Mouse (Mus musculus) intestine, embryonic 15.5 days (tissue): Measurements from ENCODE around the gene 4930451I11Rik. TPM values are rescaled to one million over a fixed set of nuclear protein-coding genes. Genes with fewer than 3 reads are reported as not detected.
A peak's percentile ranks its signal among the peaks of the same experiment; 100 is the strongest.

Experiments used
- ATAC-seq: fragments of 200-750 bp; cut with Nextera tagmentation; 2 replicates; pipeline ENCODE4 v1.8.0; 2017; ENCODE audit warnings: moderate TSS enrichment, moderate library complexity
- H3K27ac ChIP-seq: fragments of 300-500 bp; sonication (generic); 2 replicates; pipeline ENCODE4 v1.5.1; 2015; ENCODE audit warnings: mild to moderate bottlenecking, inconsistent platforms
- H3K27me3 ChIP-seq: fragments of 300-500 bp; sonication (generic); replicated peaks from 2 replicates; pipeline ENCODE4 v1.6.1; 2015; ENCODE audit warnings: inconsistent platforms
- H3K36me3 ChIP-seq: fragments of 300-500 bp; sonication (generic); 2 replicates; pipeline ENCODE4 v1.6.1; 2015; ENCODE audit warnings: inconsistent platforms
- H3K4me1 ChIP-seq: fragments of 300-500 bp; sonication (generic); replicated peaks from 2 replicates; pipeline ENCODE4 v1.6.1; 2015; ENCODE audit warnings: inconsistent platforms
- H3K4me2 ChIP-seq: fragments of 300-500 bp; sonication (generic); replicated peaks from 2 replicates; pipeline ENCODE4 v1.6.1; 2015; ENCODE audit warnings: mild to moderate bottlenecking, inconsistent platforms
- H3K4me3 ChIP-seq: fragments of 300-500 bp; sonication (generic); replicated peaks from 2 replicates; pipeline ENCODE4 v1.5.1; 2015; ENCODE audit warnings: inconsistent platforms
- H3K9ac ChIP-seq: fragments of 300-500 bp; sonication (generic); 2 replicates; pipeline ENCODE4 v1.6.1; 2015; ENCODE audit warnings: inconsistent platforms
- H3K9me3 ChIP-seq: fragments of 300-500 bp; sonication (generic); 2 replicates; pipeline ENCODE4 v1.6.1; 2016; ENCODE audit warnings: inconsistent platforms
- WGBS: fragments of 180-500 bp; shearing (Covaris S2); methylation state at CpG from one replicate; pipeline ENCODE4 v1.1.7; 2015; 5-methylcytosine and 5-hydroxymethylcytosine counted together
- polyA plus RNA-seq: library from polyadenylated mRNA; unstranded; fragments of >200 nt; fragmentation: Nextera tagmentation; extraction: Ambion mirVana; gene quantifications from 2 replicates; pipeline ENCODE4 v1.2.1, GENCODE M21; 2015

4930451I11Rik gene
- polyA plus RNA-seq, 1 experiment from 2014 or later, result not detected

GRCm38 (mm10) chr7:126825952-126826351 is 5.5 kb downstream of the 4930451I11Rik start:
- no peak overlapping the region for H3K4me2 ChIP-seq
- H3K4me3 ChIP-seq, result no peak overlapping the region
- H3K27me3 ChIP-seq, result peaks cover 32% of the 10 kb centered on the region
- peaks cover 5% of the 10 kb centered on the region; the same call in 1 of the 2 replicates for H3K4me1 ChIP-seq
- no peaks in the 10 kb centered on the region for H3K36me3 ChIP-seq
- 68% methylated on average over 5 of the region's 5 CpGs for WGBS
- no peak overlapping the region for H3K9ac ChIP-seq
- no peak overlapping the region for H3K27ac ChIP-seq
- no peaks in the 10 kb centered on the region for H3K9me3 ChIP-seq
- ATAC-seq, result no peak

DNA sequence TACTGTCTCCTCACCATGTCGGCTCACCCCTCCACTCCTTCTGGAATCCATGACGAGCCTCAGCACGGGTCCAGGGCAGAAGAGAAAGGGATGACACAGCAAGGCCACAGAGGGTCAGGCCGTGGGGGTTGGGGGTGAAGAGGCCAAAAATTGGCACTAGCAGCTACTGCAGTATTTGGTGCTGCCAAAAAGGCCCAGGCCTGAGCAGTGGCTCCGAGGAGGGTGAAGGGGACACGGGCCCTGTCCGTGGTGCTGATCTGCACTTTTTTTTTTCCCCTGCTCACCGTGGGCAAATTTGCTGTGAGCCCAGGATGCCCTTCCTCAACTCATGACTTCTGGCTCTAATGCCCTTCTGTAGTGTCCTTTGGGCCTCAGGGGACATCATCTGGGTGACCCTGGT is 6.0 kb downstream of the 4930451I11Rik start:
- Histone ChIP-seq H3K9ac (no peak overlapping the region), H3K27me3 (peaks cover 32% of the 10 kb centered on the region), H3K4me3 (no peak overlapping the region), H3K9me3 (no peaks in the 10 kb centered on the region), H3K4me2 (no peak overlapping the region), H3K27ac (no peak overlapping the region), H3K36me3 (no peaks in the 10 kb centered on the region), H3K4me1 (peaks cover 5% of the 10 kb centered on the region; the same call in 1 of the 2 replicates)
- 19% methylated on average over 8 of the region's 8 CpGs for WGBS
- ATAC-seq, result no peak

GRCm38 (mm10) chr7:126823940-126824339 is 7.5 kb downstream of the 4930451I11Rik start:
- H3K27me3 ChIP-seq, result peaks cover 32% of the 10 kb centered on the region
- no peak overlapping the region for H3K4me2 ChIP-seq
- H3K27ac ChIP-seq, result no peak overlapping the region
- H3K9ac ChIP-seq, result no peak overlapping the region
- H3K36me3 ChIP-seq, result no peaks in the 10 kb centered on the region
- no peak for ATAC-seq
- 13% methylated on average over 10 of the region's 10 CpGs for WGBS
- H3K9me3 ChIP-seq, result no peaks in the 10 kb centered on the region
- H3K4me1 ChIP-seq, result peaks cover 5% of the 10 kb centered on the region; the same call in 1 of the 2 replicates
- H3K4me3 ChIP-seq, result no peak overlapping the region

DNA sequence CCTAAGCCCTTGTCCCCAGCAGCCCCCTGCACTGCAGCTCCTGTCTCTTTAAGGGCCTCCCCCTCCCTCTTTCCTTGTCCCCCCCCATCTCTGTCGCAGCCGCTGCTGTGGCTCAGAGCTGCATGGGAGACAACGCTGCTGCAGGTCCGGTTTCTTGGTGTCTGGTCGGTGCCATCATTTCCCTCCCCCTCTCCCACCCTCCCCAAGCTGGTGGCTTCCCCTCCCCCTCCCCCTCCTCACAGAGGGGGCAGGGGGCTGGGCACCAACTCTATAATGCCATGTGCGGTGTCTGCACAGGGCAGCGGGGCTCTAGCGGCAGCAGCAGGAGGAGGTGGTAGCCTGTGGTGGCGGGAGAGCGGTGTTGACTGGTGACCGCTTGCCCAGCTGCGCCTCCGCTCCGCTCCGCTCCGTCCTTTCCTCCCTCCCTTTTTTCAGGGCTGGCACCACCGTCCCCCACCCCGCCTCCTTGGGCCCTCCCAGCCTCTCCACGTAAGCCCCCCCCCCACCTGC is 8.2 kb downstream of the 4930451I11Rik start:
- H3K9me3 ChIP-seq, result no peaks in the 10 kb centered on the region
- peak overlapping the region; percentile 21; the same call in 1 of the 2 replicates for H3K4me3 ChIP-seq
- peak overlapping the region; percentile 58 for H3K4me2 ChIP-seq
- 2% methylated on average over 16 of the region's 19 CpGs for WGBS
- 0 out of 2 replicates have a peak overlapping the region, but pooled peaks have one; percentile 38 for H3K9ac ChIP-seq
- ATAC-seq, result peak; percentile 58; the same call in 1 of the 2 replicates
- peaks cover 32% of the 10 kb centered on the region for H3K27me3 ChIP-seq
- no peak overlapping the region for H3K27ac ChIP-seq
- H3K4me1 ChIP-seq, result peaks cover 5% of the 10 kb centered on the region; the same call in 1 of the 2 replicates
- H3K36me3 ChIP-seq, result no peaks in the 10 kb centered on the region

GRCm38 (mm10) chr7:126822741-126823140 is 8.7 kb downstream of the 4930451I11Rik start:
- 19% methylated on average over 9 of the region's 9 CpGs for WGBS
- peaks cover 5% of the 10 kb centered on the region; the same call in 1 of the 2 replicates for H3K4me1 ChIP-seq
- no peak overlapping the region for H3K4me3 ChIP-seq
- 0 out of 2 replicates have a peak overlapping the region, but pooled peaks have one; percentile 17 for H3K27ac ChIP-seq
- H3K27me3 ChIP-seq, result peaks cover 32% of the 10 kb centered on the region
- H3K9ac ChIP-seq, result 0 out of 2 replicates have a peak overlapping the region, but pooled peaks have one; percentile 3
- no peaks in the 10 kb centered on the region for H3K36me3 ChIP-seq
- no peak for ATAC-seq
- H3K4me2 ChIP-seq, result peak overlapping the region; percentile 58
- H3K9me3 ChIP-seq, result no peaks in the 10 kb centered on the region

- ATAC-seq, result peak; percentile 53
- H3K27me3 ChIP-seq, result peaks cover 32% of the 10 kb centered on the region
- 0 out of 2 replicates have a peak overlapping the region, but pooled peaks have one; percentile 3 for H3K9ac ChIP-seq
- 24% methylated on average over 7 of the region's 7 CpGs for WGBS
- H3K4me2 ChIP-seq, result no peak overlapping the region
- no peak overlapping the region for H3K4me3 ChIP-seq
- H3K36me3 ChIP-seq, result no peaks in the 10 kb centered on the region
- H3K27ac ChIP-seq, result no peak overlapping the region
- H3K9me3 ChIP-seq, result no peaks in the 10 kb centered on the region
- H3K4me1 ChIP-seq, result peaks cover 5% of the 10 kb centered on the region; the same call in 1 of the 2 replicates
Measured at GRCm38 (mm10) chr7:126821835-126822511, 9.5 kb downstream of the 4930451I11Rik start.

- Histone ChIP-seq H3K36me3 (no peaks in the 10 kb centered on the region), H3K4me1 (peaks cover 5% of the 10 kb centered on the region; the same call in 1 of the 2 replicates), H3K4me2 (no peak overlapping the region), H3K9ac (no peak overlapping the region), H3K9me3 (no peaks in the 10 kb centered on the region), H3K4me3 (no peak overlapping the region), H3K27me3 (peaks cover 13% of the 10 kb centered on the region), H3K27ac (no peak overlapping the region)
- ATAC-seq, result no peak
- 52% methylated on average over 1 of the region's 1 CpGs for WGBS
Measured at GRCm38 (mm10) chr7:126818818-126819217, 12.6 kb downstream of the 4930451I11Rik start.

- Histone ChIP-seq H3K4me1 (no peaks in the 10 kb centered on the region), H3K4me3 (no peak overlapping the region), H3K4me2 (no peak overlapping the region), H3K9ac (no peak overlapping the region), H3K27me3 (peaks cover 5% of the 10 kb centered on the region; the same call in 1 of the 2 replicates), H3K36me3 (no peaks in the 10 kb centered on the region), H3K27ac (no peak overlapping the region), H3K9me3 (no peaks in the 10 kb centered on the region)
- no peak for ATAC-seq
- WGBS, result 83% methylated on average over 7 of the region's 7 CpGs
Measured at GRCm38 (mm10) chr7:126817595-126817994, 13.8 kb downstream of the 4930451I11Rik start.

- no peaks in the 10 kb centered on the region for H3K4me1 ChIP-seq
- H3K27me3 ChIP-seq, result no peaks in the 10 kb centered on the region
- H3K4me2 ChIP-seq, result no peak overlapping the region
- H3K9me3 ChIP-seq, result no peaks in the 10 kb centered on the region
- H3K27ac ChIP-seq, result no peak overlapping the region
- H3K9ac ChIP-seq, result no peak overlapping the region
- no peak overlapping the region for H3K4me3 ChIP-seq
- no peak for ATAC-seq
- H3K36me3 ChIP-seq, result no peaks in the 10 kb centered on the region
- 85% methylated on average over 8 of the region's 8 CpGs for WGBS
Measured at GRCm38 (mm10) chr7:126816494-126816893, 14.9 kb downstream of the 4930451I11Rik start.

DNA sequence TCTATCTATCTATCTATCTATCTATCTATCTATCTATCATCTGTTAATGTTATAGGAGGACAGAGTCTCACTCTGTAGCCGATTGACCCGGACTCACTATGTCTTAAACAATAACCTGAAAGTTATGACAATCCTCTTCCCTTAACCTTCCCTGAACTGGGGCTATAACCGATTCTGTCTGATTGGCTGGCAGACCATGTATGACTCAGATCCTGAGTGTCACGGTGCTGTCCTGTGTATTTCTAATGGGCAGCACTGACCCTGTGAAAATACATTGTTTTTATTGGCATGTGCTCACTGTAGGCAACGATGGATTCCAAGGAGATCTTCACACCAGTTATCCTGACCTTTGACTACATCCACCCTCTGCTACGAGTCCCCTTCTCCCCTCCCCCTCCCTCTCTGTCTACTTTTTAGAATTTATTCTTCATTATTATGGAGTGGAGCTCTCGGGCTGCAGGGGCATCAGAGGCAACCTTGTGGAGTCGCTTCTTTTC is 15.7 kb downstream of the 4930451I11Rik start:
- H3K9me3 ChIP-seq, result no peaks in the 10 kb centered on the region
- no peak for ATAC-seq
- no peak overlapping the region for H3K4me2 ChIP-seq
- H3K27ac ChIP-seq, result no peak overlapping the region
- WGBS, result 60% methylated on average over 8 of the region's 8 CpGs
- H3K9ac ChIP-seq, result no peak overlapping the region
- no peaks in the 10 kb centered on the region for H3K36me3 ChIP-seq
- no peaks in the 10 kb centered on the region for H3K4me1 ChIP-seq
- H3K27me3 ChIP-seq, result no peaks in the 10 kb centered on the region
- no peak overlapping the region for H3K4me3 ChIP-seq

DNA sequence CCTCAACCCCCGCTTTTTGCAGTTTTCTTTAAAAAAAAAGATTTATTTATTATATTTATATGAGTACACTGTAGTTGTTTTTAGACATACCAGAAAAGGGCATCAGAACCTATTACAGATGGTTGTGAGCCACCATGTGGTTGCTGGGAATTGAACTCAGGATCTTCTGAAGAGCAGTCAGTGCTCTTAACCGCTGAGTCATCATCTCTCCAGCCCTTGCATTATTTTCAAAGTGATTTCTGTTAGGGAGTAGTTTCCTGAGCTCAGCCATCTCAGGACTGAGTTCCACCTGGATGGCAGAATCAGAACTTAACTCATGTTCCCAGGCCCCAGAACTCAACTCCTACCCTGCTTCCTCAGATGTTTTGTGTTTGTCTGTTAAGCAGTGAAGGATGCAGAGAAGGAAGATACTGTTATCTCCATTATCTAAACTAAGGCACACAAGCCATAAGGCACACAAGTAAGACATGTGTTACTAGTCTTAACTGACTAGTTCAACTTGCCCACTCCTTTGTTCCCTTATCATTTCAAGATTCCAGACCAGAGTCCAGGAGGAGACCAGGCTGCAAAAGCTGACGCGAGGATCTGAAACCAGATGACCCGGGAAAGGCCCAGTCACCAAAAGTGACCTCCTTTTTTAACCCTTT is 21.6 kb downstream of the 4930451I11Rik start:
- H3K4me2 ChIP-seq, result peak overlapping the region; percentile 85
- 52% methylated on average over 5 of the region's 5 CpGs for WGBS
- ATAC-seq, result no peak
- H3K36me3 ChIP-seq, result no peaks in the 10 kb centered on the region
- no peak overlapping the region for H3K4me3 ChIP-seq
- no peaks in the 10 kb centered on the region for H3K27me3 ChIP-seq
- H3K9me3 ChIP-seq, result no peaks in the 10 kb centered on the region
- no peak overlapping the region for H3K9ac ChIP-seq
- H3K27ac ChIP-seq, result no peak overlapping the region
- peaks cover 15% of the 10 kb centered on the region for H3K4me1 ChIP-seq
